Mouse (Mus musculus): Measurements from ENCODE around the gene Zfp988. TPM values are rescaled to one million over a fixed set of nuclear protein-coding genes. Genes with fewer than 3 reads are reported as not detected.
"Not testable (repeated sequence)": the region's sequence is repeated elsewhere in the genome, so short reads cannot be mapped to it uniquely, and the experiment has no call there.

Gene Zfp988
- not detected in 2 replicates for polyA plus RNA-seq (2014; fragmentation: Nextera tagmentation; extraction: Ambion mirVana)

- not testable (repeated sequence) for H3K4me3 ChIP-seq (ENCODE audit: low read depth, low read length); H3K9ac ChIP-seq (replicated peaks; ENCODE audit: low read length); H3K4me1 ChIP-seq (ENCODE audit: control insufficient read depth, insufficient read depth, low read length); H3K36me3 ChIP-seq (replicated peaks; ENCODE audit: control insufficient read depth, insufficient read depth, low read depth, low read length); H3K4me2 ChIP-seq (ENCODE audit: low read depth, low read length); H3K9me3 ChIP-seq (replicated peaks; ENCODE audit: control insufficient read depth, low read length); DNase-seq (ENCODE audit: low spot score); ATAC-seq (replicated peaks; ENCODE audit: insufficient number of reproducible peaks, low FRiP score, low TSS enrichment, low read depth); H3K27me3 ChIP-seq (ENCODE audit: control insufficient read depth, insufficient read depth, low read length); H3K27ac ChIP-seq (replicated peaks; ENCODE audit: low read depth, low read length)
- 85% methylated on average over 6 of the region's 6 CpGs for WGBS
These were observed at the start of gene Zfp988 for GRCm38 (mm10) chr4:147305436-147305835. TSS of gene Zfp988 (plus strand) at chr4:147305674.

DNA sequence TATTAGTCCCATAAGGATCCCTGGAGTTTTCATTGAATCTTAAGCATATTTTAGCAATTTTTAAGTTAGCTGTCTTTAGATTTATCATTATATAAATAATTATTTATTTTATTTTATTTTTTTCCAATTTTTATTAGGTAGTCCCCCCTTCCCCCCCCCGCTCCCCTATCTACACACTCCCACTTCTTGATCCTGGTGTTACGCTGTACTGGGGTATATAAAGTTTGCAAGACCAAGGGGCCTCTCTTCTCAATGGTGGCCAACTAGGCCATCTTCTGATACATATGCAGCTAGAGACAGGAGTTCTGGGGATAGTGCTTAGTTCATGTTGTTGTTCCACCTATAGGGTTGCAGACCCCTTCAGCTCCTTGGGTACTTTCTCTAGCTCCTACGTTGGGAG lies 42.8 kb upstream of the Zfp988 start:
- not testable (repeated sequence) for H3K36me3 ChIP-seq (replicated peaks; ENCODE audit: control insufficient read depth, insufficient read depth, low read depth, low read length); H3K27ac ChIP-seq (replicated peaks; ENCODE audit: low read depth, low read length); H3K4me3 ChIP-seq (ENCODE audit: low read depth, low read length); H3K4me1 ChIP-seq (ENCODE audit: control insufficient read depth, insufficient read depth, low read length); H3K9ac ChIP-seq (replicated peaks; ENCODE audit: low read length); ATAC-seq (replicated peaks; ENCODE audit: insufficient number of reproducible peaks, low FRiP score, low TSS enrichment, low read depth); H3K9me3 ChIP-seq (replicated peaks; ENCODE audit: control insufficient read depth, low read length); H3K27me3 ChIP-seq (ENCODE audit: control insufficient read depth, insufficient read depth, low read length); H3K4me2 ChIP-seq (ENCODE audit: low read depth, low read length); DNase-seq (ENCODE audit: low spot score)
- 90% methylated on average over 2 of the region's 3 CpGs for WGBS

DNA sequence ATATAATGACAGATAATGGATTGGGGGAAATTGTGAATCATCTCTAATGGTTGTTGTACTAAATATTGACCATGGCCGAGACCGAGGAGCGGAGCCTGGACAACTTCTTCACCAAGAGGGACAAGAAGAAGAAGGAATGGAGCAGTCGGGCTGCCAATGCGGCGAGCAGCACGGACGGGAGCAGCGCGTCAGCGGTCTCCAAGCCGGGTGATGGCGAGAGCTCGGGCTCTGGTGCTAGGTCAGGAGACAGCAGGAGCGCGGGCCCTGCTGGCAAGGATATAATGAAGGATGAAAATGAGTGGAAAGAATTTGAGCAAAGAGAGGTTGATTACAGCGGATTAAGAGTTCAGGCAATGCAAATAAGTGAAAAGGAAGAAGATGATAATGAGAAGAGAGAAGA lies 38.2 kb upstream of the Zfp988 start:
- not testable (repeated sequence) for H3K4me3 ChIP-seq (ENCODE audit: low read depth, low read length); H3K4me1 ChIP-seq (ENCODE audit: control insufficient read depth, insufficient read depth, low read length); H3K9me3 ChIP-seq (replicated peaks; ENCODE audit: control insufficient read depth, low read length); DNase-seq (ENCODE audit: low spot score); H3K27me3 ChIP-seq (ENCODE audit: control insufficient read depth, insufficient read depth, low read length); H3K27ac ChIP-seq (replicated peaks; ENCODE audit: low read depth, low read length); H3K4me2 ChIP-seq (ENCODE audit: low read depth, low read length); ATAC-seq (replicated peaks; ENCODE audit: insufficient number of reproducible peaks, low FRiP score, low TSS enrichment, low read depth); H3K9ac ChIP-seq (replicated peaks; ENCODE audit: low read length); H3K36me3 ChIP-seq (replicated peaks; ENCODE audit: control insufficient read depth, insufficient read depth, low read depth, low read length)
- WGBS = 91% methylated on average over 16 of the region's 17 CpGs

GRCm38 (mm10) chr4:147268735-147269134 lies 36.7 kb upstream of the Zfp988 start:
- not testable (repeated sequence) for ATAC-seq (replicated peaks; ENCODE audit: insufficient number of reproducible peaks, low FRiP score, low TSS enrichment, low read depth); H3K9me3 ChIP-seq (replicated peaks; ENCODE audit: control insufficient read depth, low read length); H3K36me3 ChIP-seq (replicated peaks; ENCODE audit: control insufficient read depth, insufficient read depth, low read depth, low read length)

DNA sequence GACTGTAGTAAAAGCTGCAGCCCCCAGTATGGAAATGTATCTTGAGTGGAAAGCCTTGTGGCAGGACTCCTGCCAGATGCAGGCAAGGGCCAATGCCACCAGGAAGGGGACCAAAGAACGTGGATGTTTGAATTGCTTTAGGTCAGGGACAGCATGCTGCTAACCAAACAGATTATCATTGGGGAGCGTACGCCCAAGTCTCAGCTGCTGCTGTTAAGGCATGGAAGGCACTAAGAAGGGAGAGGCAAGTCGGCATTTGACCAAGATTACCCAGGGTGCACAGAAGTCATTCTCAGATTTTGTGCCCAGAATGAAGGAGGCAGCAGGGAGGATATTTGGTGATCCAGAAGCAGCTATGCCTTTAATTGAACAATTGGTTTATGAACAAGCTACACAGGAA lies 35.4 kb upstream of the Zfp988 start:
- WGBS = 86% methylated on average over 4 of the region's 4 CpGs
- not testable (repeated sequence) for H3K9ac ChIP-seq (replicated peaks; ENCODE audit: low read length); ATAC-seq (replicated peaks; ENCODE audit: insufficient number of reproducible peaks, low FRiP score, low TSS enrichment, low read depth); H3K4me2 ChIP-seq (ENCODE audit: low read depth, low read length); H3K27ac ChIP-seq (replicated peaks; ENCODE audit: low read depth, low read length); H3K4me1 ChIP-seq (ENCODE audit: control insufficient read depth, insufficient read depth, low read length); H3K36me3 ChIP-seq (replicated peaks; ENCODE audit: control insufficient read depth, insufficient read depth, low read depth, low read length); DNase-seq (ENCODE audit: low spot score); H3K27me3 ChIP-seq (ENCODE audit: control insufficient read depth, insufficient read depth, low read length); H3K4me3 ChIP-seq (ENCODE audit: low read depth, low read length); H3K9me3 ChIP-seq (replicated peaks; ENCODE audit: control insufficient read depth, low read length)

More at GRCm38 (mm10) chr4:147268735-147269134, 36.7 kb upstream of the Zfp988 start:
- 87% methylated on average over 25 of the region's 25 CpGs for WGBS
- H3K4me3 ChIP-seq (ENCODE audit: low read depth, low read length); H3K9ac ChIP-seq (replicated peaks; ENCODE audit: low read length); DNase-seq (ENCODE audit: low spot score); H3K4me2 ChIP-seq (ENCODE audit: low read depth, low read length); H3K4me1 ChIP-seq (ENCODE audit: control insufficient read depth, insufficient read depth, low read length); H3K27me3 ChIP-seq (ENCODE audit: control insufficient read depth, insufficient read depth, low read length); H3K27ac ChIP-seq (replicated peaks; ENCODE audit: low read depth, low read length): not testable (repeated sequence)

GRCm38 (mm10) chr4:147271601-147272000 lies 33.9 kb upstream of the Zfp988 start:
- H3K36me3 ChIP-seq (replicated peaks; ENCODE audit: control insufficient read depth, insufficient read depth, low read depth, low read length); H3K4me1 ChIP-seq (ENCODE audit: control insufficient read depth, insufficient read depth, low read length); H3K27me3 ChIP-seq (ENCODE audit: control insufficient read depth, insufficient read depth, low read length); H3K4me2 ChIP-seq (ENCODE audit: low read depth, low read length); H3K27ac ChIP-seq (replicated peaks; ENCODE audit: low read depth, low read length); H3K4me3 ChIP-seq (ENCODE audit: low read depth, low read length); ATAC-seq (replicated peaks; ENCODE audit: insufficient number of reproducible peaks, low FRiP score, low TSS enrichment, low read depth); H3K9me3 ChIP-seq (replicated peaks; ENCODE audit: control insufficient read depth, low read length); DNase-seq (ENCODE audit: low spot score); H3K9ac ChIP-seq (replicated peaks; ENCODE audit: low read length): not testable (repeated sequence)
- 90% methylated on average over 11 of the region's 13 CpGs for WGBS

DNA sequence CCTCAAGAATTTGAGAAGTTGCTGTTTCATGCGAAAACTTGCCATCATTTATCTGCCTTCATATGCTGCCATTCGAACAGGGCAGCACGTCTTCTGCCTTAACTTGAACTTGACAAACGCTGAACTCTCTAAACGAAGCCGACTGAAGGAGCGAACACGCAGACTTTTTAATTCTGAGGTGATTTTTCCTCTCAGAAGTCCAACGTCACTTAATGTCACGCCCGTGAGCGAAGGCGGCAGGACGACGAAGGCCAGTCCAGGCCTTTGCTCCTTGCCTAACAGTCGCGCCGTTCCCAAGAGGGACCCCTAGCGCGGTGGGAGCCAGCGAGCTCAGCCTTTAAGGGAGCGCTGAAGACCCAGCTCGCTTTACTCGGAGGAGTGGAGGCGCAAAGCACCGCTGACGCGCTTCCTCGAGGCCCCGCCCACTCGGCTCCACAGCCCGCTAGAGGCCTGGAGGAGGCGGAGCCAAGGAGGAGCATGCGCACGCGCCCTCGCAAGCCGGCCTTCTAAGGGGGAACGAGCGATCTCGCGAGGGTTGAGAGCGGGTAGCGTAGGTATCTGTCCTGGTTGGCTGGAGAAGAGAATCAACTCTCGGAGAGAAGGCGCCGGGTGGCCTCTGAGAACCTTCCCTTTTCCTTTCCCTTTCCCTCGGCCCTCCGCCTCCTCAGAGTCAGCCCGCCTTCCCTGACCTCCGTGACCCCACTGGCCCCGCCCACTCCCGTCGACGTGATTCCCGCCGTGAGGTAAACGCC lies 30.3 kb upstream of the Zfp988 start:
- DNase-seq (ENCODE audit: low spot score) = peak; percentile 5
- not testable (repeated sequence) for H3K27me3 ChIP-seq (ENCODE audit: control insufficient read depth, insufficient read depth, low read length); H3K9ac ChIP-seq (replicated peaks; ENCODE audit: low read length); H3K9me3 ChIP-seq (replicated peaks; ENCODE audit: control insufficient read depth, low read length); H3K4me1 ChIP-seq (ENCODE audit: control insufficient read depth, insufficient read depth, low read length); H3K27ac ChIP-seq (replicated peaks; ENCODE audit: low read depth, low read length); H3K36me3 ChIP-seq (replicated peaks; ENCODE audit: control insufficient read depth, insufficient read depth, low read depth, low read length)
- Histone ChIP-seq H3K4me2 (ENCODE audit: low read depth, low read length) (peak overlapping the region; percentile 19; the same call in 1 of the 2 replicates), H3K4me3 (ENCODE audit: low read depth, low read length) (peak overlapping the region; percentile 24)
- WGBS = 41% methylated on average over 50 of the region's 58 CpGs
- ATAC-seq (replicated peaks; ENCODE audit: insufficient number of reproducible peaks, low FRiP score, low TSS enrichment, low read depth) = peak; percentile 88; the same call in 1 of the 2 replicates

DNA sequence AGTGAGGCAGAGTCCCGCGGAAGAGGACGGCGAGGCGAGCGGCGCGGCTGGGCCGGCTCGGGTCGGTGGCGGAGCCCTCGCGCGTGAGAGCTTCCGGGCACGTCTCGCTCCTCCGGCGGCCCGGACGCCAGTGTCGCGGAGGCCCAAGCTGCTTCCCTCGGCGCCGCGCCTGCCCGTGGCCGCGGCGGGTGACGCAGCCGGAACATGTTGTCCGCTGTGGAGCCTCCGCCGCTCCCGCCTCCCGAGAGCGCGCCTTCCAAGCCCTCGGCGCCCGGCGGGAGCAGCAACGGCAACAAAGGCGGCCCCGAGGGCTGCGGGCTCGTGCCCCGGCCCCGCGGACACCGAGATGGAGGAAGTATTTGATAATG lies 29.7 kb upstream of the Zfp988 start:
- H3K27ac ChIP-seq (replicated peaks; ENCODE audit: low read depth, low read length); H3K27me3 ChIP-seq (ENCODE audit: control insufficient read depth, insufficient read depth, low read length); H3K9ac ChIP-seq (replicated peaks; ENCODE audit: low read length); DNase-seq (ENCODE audit: low spot score); ATAC-seq (replicated peaks; ENCODE audit: insufficient number of reproducible peaks, low FRiP score, low TSS enrichment, low read depth); H3K9me3 ChIP-seq (replicated peaks; ENCODE audit: control insufficient read depth, low read length); H3K36me3 ChIP-seq (replicated peaks; ENCODE audit: control insufficient read depth, insufficient read depth, low read depth, low read length); H3K4me1 ChIP-seq (ENCODE audit: control insufficient read depth, insufficient read depth, low read length): not testable (repeated sequence)
- 23% methylated on average over 54 of the region's 54 CpGs for WGBS
- peak overlapping the region; percentile 24 for H3K4me3 ChIP-seq (ENCODE audit: low read depth, low read length)
- H3K4me2 ChIP-seq (ENCODE audit: low read depth, low read length) = 0 out of 2 replicates have a peak overlapping the region, but pooled peaks have one; percentile 19
